Mouse (Mus musculus) 3T3-L1 (cell line): ENCODE measurements around the gene Cpsf3.

ENCODE experiments used
- DNase-seq: peaks from one replicate; pipeline ENCODE4 v3.0.0-alpha.2; 2015; ENCODE audit warnings: low read depth, low spot score

Cpsf3 gene

GRCm38 (mm10) chr12:21331711-21332110, 46.5 kb downstream of the Cpsf3 start:
- DNase-seq, result no peak

DNA sequence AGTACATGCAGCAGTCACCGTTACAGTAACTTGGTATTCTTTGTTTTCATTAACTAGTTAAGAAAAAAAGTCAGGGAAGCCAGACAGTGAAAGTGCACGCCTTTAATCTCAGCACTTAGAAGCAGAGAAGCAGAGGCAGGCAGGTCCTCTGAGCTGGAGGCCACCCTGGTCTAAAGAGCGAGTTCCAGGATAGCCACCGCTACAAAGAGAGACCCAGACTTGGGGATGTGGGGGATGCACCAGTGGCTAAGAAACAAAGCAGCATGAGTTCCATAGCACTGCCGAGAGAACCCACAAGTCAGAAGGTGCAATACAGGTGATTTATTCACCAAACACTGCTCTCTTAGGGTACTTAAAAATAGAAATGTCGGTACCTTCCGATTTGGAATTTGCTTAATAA, 47.8 kb downstream of the Cpsf3 start:
- no peak for DNase-seq

GRCm38 (mm10) chr12:21333766-21334165, 48.6 kb downstream of the Cpsf3 start:
- DNase-seq, result no peak

- DNase-seq, result no peak
These were observed 50.7 kb downstream of the Cpsf3 start for GRCm38 (mm10) chr12:21335869-21336268.

GRCm38 (mm10) chr12:21337171-21337570, 52.0 kb downstream of the Cpsf3 start:
- no peak for DNase-seq

- no peak for DNase-seq
These were observed 55.5 kb downstream of the Cpsf3 start for GRCm38 (mm10) chr12:21340674-21341073.

DNA sequence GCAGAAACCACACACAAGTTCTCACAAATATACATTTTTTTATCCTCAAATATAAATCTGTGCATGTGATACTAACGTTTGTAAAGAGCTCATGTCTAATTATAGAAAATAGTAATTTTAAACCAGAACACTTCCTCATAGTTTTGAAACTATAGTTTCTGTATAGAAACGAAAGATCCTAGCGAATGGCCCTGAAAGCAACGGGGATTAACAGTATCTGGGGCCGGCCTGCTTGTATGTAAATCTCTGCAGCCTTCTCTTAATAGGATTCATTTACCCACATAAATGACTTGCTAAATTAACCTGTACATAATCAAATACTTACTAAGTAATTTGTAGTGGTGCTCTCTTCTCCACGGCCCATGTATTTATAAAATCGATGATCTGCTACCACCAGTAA, 61.8 kb downstream of the Cpsf3 start:
- DNase-seq, result no peak

DNA sequence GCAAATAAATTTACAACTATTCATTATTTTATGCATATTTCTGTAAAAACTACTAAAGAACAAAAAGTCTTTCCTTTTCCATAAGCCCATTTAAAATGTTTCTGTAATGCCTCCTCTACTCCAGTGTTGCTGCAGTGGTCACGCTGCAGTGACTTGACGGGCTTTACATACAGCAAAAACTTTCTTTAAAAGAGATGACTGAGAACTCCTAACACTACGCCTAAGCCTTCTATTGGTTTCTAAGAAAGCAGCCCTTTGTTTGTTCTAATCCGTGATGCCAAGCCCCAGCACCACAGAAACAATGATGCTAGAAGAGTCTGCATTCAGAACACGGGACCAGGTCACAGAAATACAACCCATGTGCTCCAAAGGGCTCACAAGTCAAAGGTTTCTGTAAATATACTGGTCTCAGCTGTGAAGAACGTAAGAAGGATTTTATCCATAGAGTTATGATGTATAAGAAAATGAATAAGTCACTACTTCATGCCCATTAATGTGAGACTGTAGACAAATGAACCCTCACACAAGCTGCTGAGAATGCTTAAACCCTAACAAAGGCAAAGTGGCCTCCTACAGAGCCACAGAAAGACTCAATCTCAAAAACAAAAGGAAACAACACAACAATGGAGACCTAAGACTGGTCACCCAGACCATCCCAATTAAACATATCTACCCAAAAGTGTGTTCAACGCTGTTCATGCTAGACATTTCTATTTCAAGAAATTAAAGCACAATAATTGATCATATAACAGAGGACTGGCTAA, 65.1 kb downstream of the Cpsf3 start:
- DNase-seq, result no peak

DNA sequence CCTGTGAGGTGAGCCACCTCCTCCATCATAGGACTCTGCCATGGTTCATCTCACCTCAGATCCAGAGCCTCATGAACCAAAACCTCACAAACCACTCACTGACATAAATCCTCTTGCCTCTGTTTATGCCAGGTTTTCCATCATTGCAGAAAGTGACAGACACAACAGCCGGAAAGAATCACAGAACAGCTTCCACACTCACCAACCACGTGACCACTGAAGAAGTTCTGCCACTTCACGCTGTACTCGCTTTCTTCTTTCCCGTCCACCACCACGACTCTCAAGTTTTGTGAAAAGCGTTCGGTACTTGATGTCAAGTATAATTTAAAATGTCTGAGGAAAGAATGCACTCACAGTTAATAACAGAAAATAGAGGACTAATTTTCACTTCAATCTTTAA, 68.5 kb downstream of the Cpsf3 start:
- DNase-seq, result no peak

DNA sequence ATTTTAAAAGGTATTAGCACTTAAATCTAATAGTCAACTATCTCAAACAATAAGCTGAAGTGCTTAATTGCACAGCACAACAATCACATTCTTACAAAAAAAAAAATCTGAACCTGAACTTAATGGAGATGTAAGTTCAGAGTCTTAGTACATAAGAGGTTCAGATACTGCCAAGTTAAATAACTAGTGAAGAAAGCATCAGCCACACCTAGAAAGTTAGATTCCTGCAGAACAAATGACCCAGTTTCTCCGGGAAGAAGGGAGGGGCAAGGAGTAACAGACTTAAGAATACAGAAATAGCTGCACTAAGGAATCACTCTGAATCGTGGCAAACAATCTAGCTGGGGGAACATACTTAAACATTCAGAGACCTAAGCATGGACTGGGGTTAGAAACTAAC, 77.5 kb downstream of the Cpsf3 start:
- DNase-seq, result no peak

GRCm38 (mm10) chr12:21363195-21363594, 78.0 kb downstream of the Cpsf3 start:
- DNase-seq, result no peak
